Mouse (Mus musculus) brain, embryonic 18.5 days (tissue): ENCODE data around the gene Dync2li1.

ENCODE experiments used
- DNase-seq: peaks from one replicate; pipeline ENCODE4 v3.0.0-alpha.2; 2012; ENCODE audit warnings: low read depth, low spot score

Gene Dync2li1

GRCm38 (mm10) chr17:84611500-84611899 is 14.8 kb upstream of the Dync2li1 start:
- no peak for DNase-seq

DNA sequence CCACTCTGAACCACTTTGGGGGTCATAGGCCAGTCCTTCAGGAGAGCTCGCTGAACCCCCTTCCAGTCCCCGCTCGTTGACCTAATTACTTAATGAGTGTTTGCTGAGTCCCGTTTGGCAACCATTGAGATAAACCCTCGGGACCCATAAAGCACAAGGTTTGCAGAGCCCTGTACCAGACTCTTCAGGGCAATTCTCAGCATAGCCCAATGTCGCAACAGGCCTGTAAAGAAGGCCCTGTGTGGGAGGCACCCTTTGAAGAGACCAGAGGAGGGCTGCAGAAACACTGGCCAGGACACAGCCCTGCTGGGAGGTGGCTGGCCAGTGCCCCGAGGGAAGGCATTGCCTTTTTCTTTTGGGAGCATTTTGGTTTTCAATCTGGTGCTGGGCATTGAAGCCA is 14.3 kb upstream of the Dync2li1 start:
- no peak for DNase-seq

GRCm38 (mm10) chr17:84615811-84616210 is 10.5 kb upstream of the Dync2li1 start:
- no peak for DNase-seq

DNA sequence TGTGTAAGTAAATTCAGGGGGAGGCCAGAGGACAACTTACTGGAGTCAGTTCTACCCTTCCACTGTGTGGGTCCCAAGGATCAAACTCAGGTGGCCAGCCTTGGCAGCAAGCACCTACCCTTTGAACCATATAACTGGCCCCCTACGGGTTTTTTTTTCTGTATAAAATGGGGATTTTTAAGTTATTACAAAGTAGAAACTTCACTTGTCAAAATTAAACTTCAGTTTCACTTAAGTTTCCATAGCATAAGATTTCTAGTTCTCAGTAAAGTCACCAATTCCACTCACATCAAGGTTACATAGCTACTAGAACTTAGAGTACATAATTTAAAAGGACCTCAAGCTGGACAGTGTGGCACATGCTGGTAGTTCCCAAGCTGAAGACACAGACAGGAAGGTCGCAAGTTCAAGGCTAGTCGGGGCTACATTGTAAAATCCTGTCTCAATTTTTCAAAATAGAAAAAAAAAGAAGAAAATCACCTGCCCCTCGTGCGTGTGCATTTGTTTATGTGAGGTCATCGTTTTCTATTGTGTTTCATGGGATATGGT is 9.7 kb upstream of the Dync2li1 start:
- no peak for DNase-seq

DNA sequence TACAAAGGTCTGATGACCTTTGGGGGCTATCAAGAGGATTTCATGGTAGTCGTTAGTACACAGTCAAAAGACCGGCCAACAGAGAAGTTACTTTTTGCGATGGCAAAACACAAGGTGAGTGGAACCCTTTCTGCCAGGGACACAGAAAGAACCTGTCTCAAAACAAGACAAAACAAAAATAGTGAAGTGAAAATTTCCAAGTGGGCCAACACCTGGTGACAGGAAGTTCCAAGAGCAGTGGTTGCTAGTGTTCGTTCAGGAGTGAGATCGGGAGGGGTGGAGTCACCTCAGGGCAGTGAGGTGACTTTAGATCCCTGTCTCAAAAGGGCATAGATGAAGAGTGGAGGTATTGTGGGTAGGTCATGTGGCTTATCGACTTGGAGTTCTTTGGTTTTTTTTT is 8.3 kb upstream of the Dync2li1 start:
- DNase-seq, result no peak

GRCm38 (mm10) chr17:84619112-84619511 is 7.2 kb upstream of the Dync2li1 start:
- no peak for DNase-seq

GRCm38 (mm10) chr17:84620076-84620475 is 6.2 kb upstream of the Dync2li1 start:
- no peak for DNase-seq

DNA sequence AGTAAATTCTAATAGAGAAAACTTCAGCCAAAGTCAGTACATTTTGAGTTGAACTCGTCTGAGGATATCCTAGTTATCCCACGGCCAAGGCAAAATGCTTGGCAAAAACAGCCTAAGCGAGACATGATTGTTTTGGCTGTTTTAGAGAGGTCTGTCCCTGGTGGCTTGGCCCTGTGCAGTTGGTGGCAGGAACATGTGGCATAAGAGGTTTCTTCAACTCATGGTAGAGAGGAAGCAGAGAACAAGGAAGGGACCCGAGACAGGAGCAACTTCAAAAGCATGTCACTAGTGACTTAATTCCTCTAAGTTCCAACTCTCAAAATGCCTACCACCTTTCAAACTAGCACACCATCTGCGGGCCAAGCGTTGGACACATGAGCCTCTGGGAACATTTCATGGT is 5.7 kb upstream of the Dync2li1 start:
- no peak for DNase-seq

GRCm38 (mm10) chr17:84621209-84621608 is 5.1 kb upstream of the Dync2li1 start:
- DNase-seq, result no peak

- DNase-seq, result no peak
Observed at GRCm38 (mm10) chr17:84622028-84622427, 4.3 kb upstream of the Dync2li1 start.

DNA sequence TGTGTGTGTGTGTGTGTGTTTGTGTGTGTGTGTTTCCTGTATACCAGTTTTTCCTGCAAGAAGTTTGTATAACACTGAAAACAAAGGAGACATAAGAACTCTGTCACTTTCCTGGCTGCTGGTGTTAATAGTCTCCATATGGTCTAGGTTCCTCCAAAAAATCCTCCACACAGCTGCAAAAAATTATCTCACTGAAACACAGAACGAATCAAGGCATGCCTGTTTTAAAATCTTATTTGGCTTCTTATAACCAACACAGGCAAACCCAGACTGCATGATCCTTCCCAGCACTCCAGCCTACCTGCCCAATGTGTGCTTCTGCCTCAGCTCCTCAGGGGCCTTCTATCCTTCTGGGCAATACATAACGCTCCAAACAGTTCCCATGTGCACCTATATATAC is 3.4 kb upstream of the Dync2li1 start:
- no peak for DNase-seq

DNA sequence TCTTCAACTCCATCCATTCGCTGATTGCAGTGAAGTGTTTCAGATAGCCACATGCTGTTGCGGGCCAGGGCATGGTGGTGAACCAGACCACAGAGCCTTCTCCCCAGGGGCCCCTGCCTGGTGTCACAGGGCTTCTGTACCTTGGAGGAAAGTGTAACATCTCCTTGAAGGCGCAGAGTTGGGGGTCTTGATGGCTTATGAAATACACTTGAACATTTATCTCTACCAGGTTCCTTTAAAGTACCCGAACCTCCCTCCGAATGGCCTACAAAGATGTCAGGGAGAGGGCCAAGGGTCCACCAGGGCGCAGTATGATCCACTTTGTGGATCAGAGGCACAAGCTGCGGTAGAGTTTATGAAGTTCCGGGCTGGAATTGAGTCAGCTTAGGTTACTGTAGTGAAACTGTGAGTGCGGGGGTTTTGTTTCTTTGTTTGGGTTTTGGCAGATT is 585 bp downstream of the Dync2li1 start:
- no peak for DNase-seq

GRCm38 (mm10) chr17:84627721-84628120 is 1.4 kb downstream of the Dync2li1 start:
- no peak for DNase-seq

DNA sequence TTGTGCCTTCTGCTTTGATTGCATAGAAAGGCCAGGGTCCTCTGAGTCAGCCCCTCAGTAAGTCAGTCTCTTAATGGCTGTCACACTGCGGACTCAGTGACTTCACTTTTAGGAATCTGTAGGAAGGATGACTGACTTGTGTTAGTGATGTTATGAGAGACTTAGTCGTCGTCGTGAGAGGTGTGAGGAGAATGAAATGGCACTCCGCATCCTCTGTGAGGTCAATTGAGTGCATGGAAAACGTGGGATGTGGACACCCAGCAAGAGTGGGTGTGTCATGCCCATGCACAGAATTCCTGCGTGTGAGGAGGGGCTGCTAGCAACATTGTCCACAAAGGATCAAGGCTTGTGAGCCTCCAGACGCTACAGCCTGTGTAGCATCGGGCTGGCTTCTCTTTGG is 2.3 kb downstream of the Dync2li1 start:
- DNase-seq, result no peak

- no peak for DNase-seq
Observed at GRCm38 (mm10) chr17:84631836-84632235, 5.5 kb downstream of the Dync2li1 start.

DNA sequence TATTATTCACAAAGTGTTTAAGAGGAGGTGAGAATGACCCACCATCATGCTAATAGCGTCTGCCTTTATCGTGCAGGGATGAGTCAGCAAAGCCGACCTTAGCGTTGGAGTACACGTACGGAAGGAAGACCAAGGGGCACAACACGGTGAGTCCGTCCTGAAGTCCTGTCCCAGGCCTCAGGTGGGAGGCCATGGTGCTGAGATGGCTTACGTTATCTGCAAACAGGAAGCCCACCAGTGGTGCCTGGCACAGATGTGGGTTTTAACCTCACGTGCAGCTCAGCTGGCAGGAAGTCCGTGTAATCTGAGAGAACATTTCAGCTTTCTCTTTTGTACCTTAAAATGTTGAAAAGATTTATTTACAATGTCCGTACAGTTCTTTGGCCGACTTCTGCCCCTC is 7.1 kb downstream of the Dync2li1 start:
- DNase-seq, result no peak

- DNase-seq, result no peak
Observed at GRCm38 (mm10) chr17:84636328-84636727, 10.0 kb downstream of the Dync2li1 start.

GRCm38 (mm10) chr17:84637971-84638370 is 11.7 kb downstream of the Dync2li1 start:
- DNase-seq, result no peak

GRCm38 (mm10) chr17:84639796-84640378 is 13.6 kb downstream of the Dync2li1 start:
- DNase-seq, result no peak

GRCm38 (mm10) chr17:84641893-84642292 is 15.6 kb downstream of the Dync2li1 start:
- DNase-seq, result no peak

GRCm38 (mm10) chr17:84642324-84642723 is 16.0 kb downstream of the Dync2li1 start:
- no peak for DNase-seq

DNA sequence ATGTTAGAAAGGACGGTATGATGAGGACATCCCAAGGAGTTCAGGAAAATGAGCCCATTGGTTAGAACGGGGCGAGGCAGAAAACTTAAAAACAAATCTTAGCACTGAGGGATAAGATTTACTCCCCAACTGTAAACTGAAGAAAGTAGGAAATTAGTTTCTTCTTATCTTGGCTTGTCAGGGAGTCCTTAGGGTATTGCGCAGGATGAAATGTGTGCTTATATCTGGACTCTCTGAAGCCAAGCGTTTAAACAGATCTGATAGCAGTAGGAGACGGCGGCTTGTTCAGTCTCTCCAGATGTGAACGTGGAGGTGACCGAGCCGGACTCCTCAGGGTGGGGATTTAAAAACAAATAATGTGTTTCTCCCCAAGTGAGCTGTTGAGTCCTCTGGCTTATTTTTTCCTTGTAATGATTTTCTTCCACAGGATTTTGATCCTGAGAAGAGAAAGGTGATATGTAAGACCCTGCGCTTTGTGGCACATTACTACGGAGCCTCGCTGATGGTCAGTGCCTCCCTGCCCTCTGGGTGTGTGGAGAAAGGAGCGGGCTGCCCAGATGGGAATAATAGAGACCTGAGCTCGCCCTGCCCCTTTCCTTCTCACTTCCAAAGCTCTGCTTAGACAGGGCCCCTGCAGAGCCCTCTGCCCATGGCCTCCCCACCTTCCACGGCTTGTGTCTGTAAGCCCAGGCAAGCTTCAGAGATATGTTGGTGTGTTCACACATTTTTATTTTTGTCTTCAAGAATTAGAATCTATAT is 18.2 kb downstream of the Dync2li1 start:
- DNase-seq, result no peak

DNA sequence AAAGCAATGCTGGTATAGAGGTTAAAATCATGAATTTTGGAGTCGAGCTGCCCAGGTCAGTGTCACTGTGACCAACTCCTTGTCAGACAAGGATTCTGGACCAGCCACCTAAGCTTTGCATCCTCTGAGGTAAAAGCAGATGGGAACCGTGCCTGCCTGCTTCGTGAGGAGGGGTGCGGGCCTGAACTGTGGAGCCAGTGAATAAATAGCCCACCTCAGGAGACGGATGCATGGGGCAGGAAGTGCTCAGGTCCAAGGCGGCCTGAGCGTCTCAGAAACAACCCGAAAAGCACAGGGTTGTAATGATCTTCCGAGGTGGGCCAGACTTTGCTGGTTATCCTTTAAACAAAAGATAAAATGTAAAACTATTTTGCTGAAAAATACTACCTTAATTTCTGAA is 18.8 kb downstream of the Dync2li1 start:
- DNase-seq, result no peak
